ENCODE assay signal across 24 mouse cellular contexts in the genomic region with DNA sequence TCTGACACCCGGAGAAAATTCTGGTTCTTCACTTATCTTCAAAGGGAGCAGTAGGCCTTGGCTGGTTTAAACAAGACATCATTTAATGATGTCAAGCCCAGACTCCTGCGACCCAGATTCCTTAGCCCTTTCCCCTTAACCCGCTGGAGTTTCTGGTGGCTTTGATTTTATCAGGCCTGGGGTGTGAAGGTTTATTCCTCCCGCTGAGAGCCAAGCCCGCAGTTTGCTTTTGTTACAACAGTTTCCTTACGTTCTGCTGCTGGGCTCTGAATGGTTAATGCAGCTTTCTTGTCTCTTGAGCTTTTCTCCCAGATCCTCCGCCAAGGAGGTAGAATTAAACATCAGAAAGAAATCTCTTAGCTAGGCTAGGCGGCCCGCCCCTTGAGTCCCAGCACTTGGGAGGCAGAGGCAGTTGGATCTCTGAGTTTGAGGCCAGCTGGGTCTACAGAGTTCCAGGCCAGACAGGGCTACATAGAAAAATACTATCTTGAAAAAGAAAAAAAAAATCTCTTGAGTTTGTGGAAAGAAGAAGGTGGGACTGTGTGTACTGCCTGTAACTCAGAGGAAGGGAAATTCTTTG.
DNase-seq lines count a peak whose midpoint lies in the region; ATAC-seq and TF ChIP-seq lines count a peak whose summit lies in the region.
"Had no signal": no experiment of that assay in that cellular context is flagged by ENCODE, and none has a peak within 500 bp of the region (broad histone marks: within the 10 kb centered on the region; RNA-seq: fewer than 3 reads in every experiment).

No protein-coding gene starts in this region.

- peaks cover 14% of the 10 kb centered on the region for H3K79me2 ChIP-seq in heart, adult 2 months (replicated peaks; ENCODE audit: control insufficient read depth, insufficient read depth, low read length)

- no peak for TF ChIP-seq CTCF in heart, adult 2 months (IDR thresholded peaks at IDR 0.05)

- 37% methylated on average over 9 of the region's 9 CpGs for WGBS in heart, adult 2 months
- 26% methylated on average over 9 of the region's 9 CpGs for WGBS in lung, embryonic 16.5 days
- 20% methylated on average over 9 of the region's 9 CpGs for WGBS in limb, embryonic 10.5 days

- no peaks in the 10 kb centered on the region for H3K27me3 ChIP-seq in heart, adult 2 months (ENCODE audit: control insufficient read depth, insufficient read depth, low read length)
- no peaks in the 10 kb centered on the region for H3K27me3 ChIP-seq in lung, embryonic 16.5 days (ENCODE audit: control insufficient read depth, insufficient read depth, low read depth, low read length)
- H3K27me3 ChIP-seq in limb, embryonic 10.5 days (ENCODE audit: low read depth, poor library complexity, severe bottlenecking), result no peaks in the 10 kb centered on the region
- H3K27me3 ChIP-seq: heart, embryonic 15.5 days; hindbrain, embryonic 13.5 days; neural tube, embryonic 15.5 days; stomach, embryonic 15.5 days had no signal

- no peak for TF ChIP-seq POLR2A in heart, adult 2 months (IDR thresholded peaks at IDR 0.05; ENCODE audit: insufficient read depth, low read depth, low read length)

- ATAC-seq in lung, embryonic 16.5 days (ENCODE audit: low read depth), result no peak
- ATAC-seq: inflammation-experienced regulatory T-cells, adult 6 months had no signal

- H3K27ac ChIP-seq in heart, adult 2 months, result no peak overlapping the region; the same call in 1 of the 2 replicates
- H3K27ac ChIP-seq in lung, embryonic 16.5 days (ENCODE audit: low read length), result peak overlapping the region; percentile 25; the same call in 1 of the 2 replicates
- H3K27ac ChIP-seq in limb, embryonic 10.5 days, result peak overlapping the region; percentile 21
- H3K27ac ChIP-seq: heart, embryonic 15.5 days; hindbrain, embryonic 13.5 days; midbrain, embryonic 10.5 days; neural tube, embryonic 15.5 days; stomach, embryonic 15.5 days had no signal

- H3K4me3 ChIP-seq in heart, adult 2 months, result no peak overlapping the region
- no peak overlapping the region for H3K4me3 ChIP-seq in lung, embryonic 16.5 days (ENCODE audit: low read length)
- H3K4me3 ChIP-seq in limb, embryonic 10.5 days, result no peak overlapping the region
- H3K4me3 ChIP-seq: heart, embryonic 15.5 days; hindbrain, embryonic 13.5 days; midbrain, embryonic 10.5 days; neural tube, embryonic 15.5 days; stomach, embryonic 15.5 days had no signal

- no peaks in the 10 kb centered on the region for H3K9me3 ChIP-seq in lung, embryonic 16.5 days (ENCODE audit: control insufficient read depth, low read length)
- no peaks in the 10 kb centered on the region for H3K9me3 ChIP-seq in limb, embryonic 10.5 days (replicated peaks)
- H3K9me3 ChIP-seq: heart, embryonic 15.5 days; hindbrain, embryonic 13.5 days; neural tube, embryonic 15.5 days; stomach, embryonic 15.5 days had no signal

- intact Hi-C loops in heart, adult 2 months (cut with DNase I), result no loop called here

- peaks cover 60% of the 10 kb centered on the region for H3K36me3 ChIP-seq in heart, adult 2 months (ENCODE audit: control insufficient read depth, insufficient read depth, low read length)
- peaks cover 40% of the 10 kb centered on the region for H3K36me3 ChIP-seq in lung, embryonic 16.5 days (ENCODE audit: control insufficient read depth, insufficient read depth, low read length)
- peaks cover 65% of the 10 kb centered on the region for H3K36me3 ChIP-seq in limb, embryonic 10.5 days

- H3K9ac ChIP-seq in heart, adult 2 months (ENCODE audit: low read depth, low read length), result no peak overlapping the region
- no peak overlapping the region for H3K9ac ChIP-seq in lung, embryonic 16.5 days (ENCODE audit: low read length)
- H3K9ac ChIP-seq: heart, embryonic 15.5 days; hindbrain, embryonic 13.5 days; neural tube, embryonic 15.5 days; stomach, embryonic 15.5 days had no signal

- no peak for TF ChIP-seq EP300 in heart, adult 2 months (IDR thresholded peaks at IDR 0.05; ENCODE audit: insufficient read depth, low read depth, low read length)

- no peak overlapping the region for H3K4me2 ChIP-seq in lung, embryonic 16.5 days (ENCODE audit: low read depth, low read length)
- H3K4me2 ChIP-seq: heart, embryonic 15.5 days; hindbrain, embryonic 13.5 days; liver, embryonic 11.5 days; neural tube, embryonic 15.5 days; stomach, embryonic 15.5 days had no signal

- H3K4me1 ChIP-seq in heart, adult 2 months (ENCODE audit: control insufficient read depth, insufficient read depth, low read length), result peaks cover 37% of the 10 kb centered on the region
- H3K4me1 ChIP-seq in lung, embryonic 16.5 days (replicated peaks; ENCODE audit: control insufficient read depth, insufficient read depth, low read length), result peaks cover 33% of the 10 kb centered on the region
- peaks cover 44% of the 10 kb centered on the region for H3K4me1 ChIP-seq in limb, embryonic 10.5 days

- peak; percentile 23 for DNase-seq in adrenal gland, adult 2 months
- DNase-seq in adrenal gland, postnatal 36 days, result no peak
- peak; percentile 15 to 23 for DNase-seq in heart, adult 2 months
- DNase-seq in heart, adult 9 months (ENCODE audit: low spot score in 2 of 2), result no peak
- DNase-seq in lung, postnatal 14 days, result no peak
- DNase-seq in limb, embryonic 10.5 days (ENCODE audit: low spot score), result no peak
- DNase-seq in right cerebral cortex, postnatal 25 days, result no peak
- DNase-seq: adrenal gland, adult 8-10 months; cerebellum, adult 2 months; cerebellum, postnatal 36 days; heart, postnatal 36 days; kidney, adult 9 months; kidney, postnatal 14 days; left cerebral cortex, postnatal 4 days; lung, adult 18-20 months; right cerebral cortex, adult 18-20 months had no signal

Comparison
In these comparisons a context has a peak if more than half of its experiments do, and no peak if none do; other contexts are left out.
1. DNase-seq: peak in adrenal gland, adult 2 months (single experiment) and heart, adult 2 months (2 of 2); none in adrenal gland, postnatal 36 days (0 of 2), heart, adult 9 months (0 of 2), lung, postnatal 14 days (single experiment), limb, embryonic 10.5 days (single experiment) and right cerebral cortex, postnatal 25 days (single experiment).